ENCODE assay signal across 8 mouse cellular contexts in the genomic region with DNA sequence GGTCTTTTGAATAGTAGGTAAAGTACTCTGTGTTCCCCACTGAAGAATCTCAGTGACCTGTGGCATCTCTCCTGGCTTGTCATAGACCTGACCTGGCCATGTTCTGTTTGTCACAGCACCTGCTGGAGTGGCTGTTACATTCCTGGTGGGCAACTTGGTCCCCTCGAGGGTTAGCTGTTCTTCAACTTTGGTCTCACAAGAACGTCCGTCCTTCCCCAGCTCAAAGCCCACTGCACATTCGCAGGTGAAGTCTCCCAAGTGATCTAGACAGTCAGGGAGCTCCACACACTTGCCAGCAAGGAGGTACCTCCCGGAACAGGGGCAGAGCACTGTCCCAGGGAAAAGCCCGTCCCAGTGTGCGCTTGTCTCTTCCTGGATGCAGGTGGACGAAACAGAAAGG. TPM values are rescaled to one million over a fixed set of nuclear protein-coding genes. Genes with fewer than 3 reads are reported as not detected.
DNase-seq lines count a peak whose midpoint lies in the region; ATAC-seq and TF ChIP-seq lines count a peak whose summit lies in the region.

No protein-coding gene starts in this region.

- TF ChIP-seq POLR2A in cortical plate, adult 2 months (IDR thresholded peaks at IDR 0.05; ENCODE audit: extremely low read depth, insufficient read depth, low read length), result no peak

- H3K4me3 ChIP-seq in cortical plate, adult 2 months (ENCODE audit: insufficient read depth, low read length), result peak overlapping the region; percentile 44
- peak overlapping the region; percentile 58 for H3K4me3 ChIP-seq in hindbrain, embryonic 10.5 days
- H3K4me3 ChIP-seq in midbrain, embryonic 11.5 days (ENCODE audit: low read depth, low read length), result peak overlapping the region; percentile 36

- no peaks in the 10 kb centered on the region for H3K4me1 ChIP-seq in cortical plate, adult 2 months (ENCODE audit: control insufficient read depth, insufficient read depth, low read length)
- H3K4me1 ChIP-seq in hindbrain, embryonic 10.5 days (replicated peaks), result peaks cover 16% of the 10 kb centered on the region
- H3K4me1 ChIP-seq in midbrain, embryonic 11.5 days (ENCODE audit: control insufficient read depth, insufficient read depth, low read length), result peaks cover 7% of the 10 kb centered on the region

- intact Hi-C loops in heart, postnatal 36 days (cut with DNase I), result loop anchor here (1.0 to 2.0 kb wide), 2 partner anchors 53 to 57 kb away; no protein-coding TSS in a partner anchor

- TF ChIP-seq CTCF in cortical plate, adult 2 months (IDR thresholded peaks at IDR 0.05; ENCODE audit: extremely low read depth, insufficient read depth, low read length), result no peak

- no peak overlapping the region for H3K9ac ChIP-seq in midbrain, embryonic 11.5 days (ENCODE audit: low read length)

- H3K36me3 ChIP-seq in hindbrain, embryonic 10.5 days, result no peaks in the 10 kb centered on the region
- H3K36me3 ChIP-seq in midbrain, embryonic 11.5 days (ENCODE audit: control insufficient read depth, insufficient read depth, low read length), result no peaks in the 10 kb centered on the region

- H3K9me3 ChIP-seq in hindbrain, embryonic 10.5 days, result no peaks in the 10 kb centered on the region
- H3K9me3 ChIP-seq in midbrain, embryonic 11.5 days (ENCODE audit: control insufficient read depth, low read length), result no peaks in the 10 kb centered on the region

- no peak for ATAC-seq in midbrain, embryonic 11.5 days (ENCODE audit: low FRiP score)

- H3K4me2 ChIP-seq in midbrain, embryonic 11.5 days, result peak overlapping the region; percentile 65

- WGBS in hindbrain, embryonic 10.5 days, result 36% methylated on average over 8 of the region's 8 CpGs
- 32% methylated on average over 8 of the region's 8 CpGs for WGBS in midbrain, embryonic 11.5 days

- peak; percentile 88 for DNase-seq in heart, adult 11 months
- no peak for DNase-seq in heart, postnatal 36 days
- peak; percentile 6 for DNase-seq in hindbrain, embryonic 10.5 days (ENCODE audit: low spot score)
- peak; percentile 85 for DNase-seq in midbrain, embryonic 11.5 days (ENCODE audit: low spot score, missing footprints)
- DNase-seq in layer of hippocampus, adult 9-11 months, result no peak
- DNase-seq in urinary bladder, postnatal 25 days (ENCODE audit: low spot score), result no peak
- DNase-seq in thymus, postnatal 36 days, result no peak

- H3K27ac ChIP-seq in cortical plate, adult 2 months (ENCODE audit: insufficient read depth, low read length), result peak overlapping the region; percentile 63; the same call in 1 of the 2 replicates
- peak overlapping the region; percentile 86 for H3K27ac ChIP-seq in hindbrain, embryonic 10.5 days
- no peak overlapping the region for H3K27ac ChIP-seq in midbrain, embryonic 11.5 days (ENCODE audit: low read depth, low read length)

- peaks cover 13% of the 10 kb centered on the region for H3K27me3 ChIP-seq in hindbrain, embryonic 10.5 days (ENCODE audit: insufficient read depth, poor library complexity, severe bottlenecking)
- H3K27me3 ChIP-seq in midbrain, embryonic 11.5 days (ENCODE audit: control insufficient read depth, insufficient read depth, low read length), result peaks cover 3% of the 10 kb centered on the region; the same call in 1 of the 2 replicates

RNA-seq across cellular contexts. Expression of gene Clec14a, which starts 1.3 kb away (rescaled TPM):
- 10 to 100 TPM; 15.3 to 19.0 TPM for total RNA-seq in heart, postnatal 36 days (2021)
- 2.7 and 3.2 TPM in 2 replicates for polyA plus RNA-seq in cortical plate, adult 2 months (2012; rRNA removed)
- 5.6 and 5.7 TPM in 2 replicates for polyA plus RNA-seq in hindbrain, embryonic 10.5 days (2016; fragmentation: Nextera tagmentation; extraction: Ambion mirVana)
- polyA plus RNA-seq in midbrain, embryonic 11.5 days (2014; fragmentation: Nextera tagmentation; extraction: Ambion mirVana), result 6.8 and 7.9 TPM in 2 replicates

RNA-seq across cellular contexts. Expression of gene Sstr1, which starts 56.2 kb away (rescaled TPM):
- total RNA-seq in heart, postnatal 36 days (2021), result under 1 TPM in 1 of 2 experiments, not detected in 1; 0.14 TPM
- 18.0 and 20.4 TPM in 2 replicates for polyA plus RNA-seq in cortical plate, adult 2 months (2012; rRNA removed)
- polyA plus RNA-seq in hindbrain, embryonic 10.5 days (2016; fragmentation: Nextera tagmentation; extraction: Ambion mirVana), result 0.44 and 0.54 TPM in 2 replicates
- polyA plus RNA-seq in midbrain, embryonic 11.5 days (2014; fragmentation: Nextera tagmentation; extraction: Ambion mirVana), result 0.12 and 0.15 TPM in 2 replicates

Comparison
In these comparisons a context has a peak if more than half of its experiments do, and no peak if none do; other contexts are left out.
1. DNase-seq: peak in heart, adult 11 months (single experiment), hindbrain, embryonic 10.5 days (single experiment) and midbrain, embryonic 11.5 days (single experiment); none in heart, postnatal 36 days (0 of 2), layer of hippocampus, adult 9-11 months (single experiment), urinary bladder, postnatal 25 days (single experiment) and thymus, postnatal 36 days (0 of 2).
2. RNA of gene Sstr1, which starts 56.2 kb away (polyA plus RNA-seq): 18.0 to 20.4 TPM in cortical plate, adult 2 months; 0.44 to 0.54 TPM in hindbrain, embryonic 10.5 days and 0.12 to 0.15 TPM in midbrain, embryonic 11.5 days; every median in the first group is over 10 times any median in the second.
3. Peak in every context shown above with its lines, with median percentiles within 50 percentile points of each other: H3K4me3 ChIP-seq.